Mouse (Mus musculus): Measurements from ENCODE around the gene Fndc3b. TPM values are rescaled to one million over a fixed set of nuclear protein-coding genes. Genes with fewer than 3 reads are reported as not detected.

The Fndc3b gene
- polyA plus RNA-seq, 1 experiment from 2014 or later, result 22.4 TPM

- Histone ChIP-seq H3K4me3 (no peak overlapping the region), H3K36me3 (no peaks in the 10 kb centered on the region), H3K9ac (no peak overlapping the region), H3K27me3 (no peaks in the 10 kb centered on the region), H3K27ac (no peak overlapping the region), H3K9me3 (replicated peaks) (no peaks in the 10 kb centered on the region), H3K4me2 (replicated peaks) (no peak overlapping the region), H3K4me1 (peaks cover 11% of the 10 kb centered on the region; the same call in 1 of the 2 replicates)
- no peak for ATAC-seq (ENCODE audit: low FRiP score)
- WGBS, result 93% methylated on average over 8 of the region's 8 CpGs
Observed at GRCm38 (mm10) chr3:27626301-27626700, 84.8 kb downstream of the Fndc3b start.

GRCm38 (mm10) chr3:27625592-27625985 lies 85.5 kb downstream of the Fndc3b start:
- Histone ChIP-seq H3K4me2 (replicated peaks) (no peak overlapping the region), H3K4me1 (peaks cover 8% of the 10 kb centered on the region; the same call in 1 of the 2 replicates), H3K36me3 (no peaks in the 10 kb centered on the region), H3K27me3 (no peaks in the 10 kb centered on the region), H3K9ac (no peak overlapping the region), H3K4me3 (no peak overlapping the region), H3K27ac (peak overlapping the region; percentile 55), H3K9me3 (replicated peaks) (no peaks in the 10 kb centered on the region)
- ATAC-seq (ENCODE audit: low FRiP score), result no peak
- 78% methylated on average over 8 of the region's 8 CpGs for WGBS

GRCm38 (mm10) chr3:27624974-27625591 lies 86.0 kb downstream of the Fndc3b start:
- Histone ChIP-seq H3K4me2 (replicated peaks) (no peak overlapping the region), H3K27ac (peak overlapping the region; percentile 55), H3K4me1 (peaks cover 8% of the 10 kb centered on the region; the same call in 1 of the 2 replicates), H3K36me3 (no peaks in the 10 kb centered on the region), H3K27me3 (no peaks in the 10 kb centered on the region), H3K4me3 (no peak overlapping the region), H3K9ac (no peak overlapping the region), H3K9me3 (replicated peaks) (no peaks in the 10 kb centered on the region)
- WGBS, result 82% methylated on average over 12 of the region's 12 CpGs
- ATAC-seq (ENCODE audit: low FRiP score), result no peak

- Histone ChIP-seq H3K9me3 (replicated peaks) (no peaks in the 10 kb centered on the region), H3K4me3 (no peak overlapping the region), H3K4me2 (replicated peaks) (no peak overlapping the region), H3K36me3 (no peaks in the 10 kb centered on the region), H3K9ac (no peak overlapping the region), H3K4me1 (peaks cover 10% of the 10 kb centered on the region), H3K27me3 (no peaks in the 10 kb centered on the region), H3K27ac (no peak overlapping the region)
- WGBS, result 75% methylated on average over 4 of the region's 4 CpGs
- ATAC-seq (ENCODE audit: low FRiP score), result no peak
Observed at GRCm38 (mm10) chr3:27622451-27622850, 88.7 kb downstream of the Fndc3b start.

- H3K4me1 ChIP-seq, result peaks cover 19% of the 10 kb centered on the region
- H3K36me3 ChIP-seq, result no peaks in the 10 kb centered on the region
- no peak overlapping the region for H3K9ac ChIP-seq
- H3K27me3 ChIP-seq, result no peaks in the 10 kb centered on the region
- no peak for ATAC-seq (ENCODE audit: low FRiP score)
- H3K4me2 ChIP-seq (replicated peaks), result no peak overlapping the region
- H3K27ac ChIP-seq, result no peak overlapping the region
- no peaks in the 10 kb centered on the region for H3K9me3 ChIP-seq (replicated peaks)
- WGBS, result 88% methylated on average over 4 of the region's 4 CpGs
- no peak overlapping the region for H3K4me3 ChIP-seq
Observed at GRCm38 (mm10) chr3:27621176-27621575, 89.9 kb downstream of the Fndc3b start.

GRCm38 (mm10) chr3:27617733-27618132 lies 93.4 kb downstream of the Fndc3b start:
- ATAC-seq (ENCODE audit: low FRiP score), result no peak
- Histone ChIP-seq H3K4me2 (replicated peaks) (no peak overlapping the region), H3K36me3 (no peaks in the 10 kb centered on the region), H3K9ac (no peak overlapping the region), H3K4me3 (no peak overlapping the region), H3K4me1 (peaks cover 24% of the 10 kb centered on the region), H3K27ac (no peak overlapping the region), H3K9me3 (replicated peaks) (no peaks in the 10 kb centered on the region), H3K27me3 (no peaks in the 10 kb centered on the region)
- WGBS, result 82% methylated on average over 9 of the region's 9 CpGs

GRCm38 (mm10) chr3:27617237-27617499 lies 93.9 kb downstream of the Fndc3b start:
- WGBS, result 97% methylated on average over 1 of the region's 1 CpGs
- Histone ChIP-seq H3K9me3 (replicated peaks) (no peaks in the 10 kb centered on the region), H3K4me1 (peaks cover 28% of the 10 kb centered on the region), H3K9ac (no peak overlapping the region), H3K4me2 (replicated peaks) (no peak overlapping the region), H3K27ac (no peak overlapping the region), H3K4me3 (no peak overlapping the region), H3K27me3 (no peaks in the 10 kb centered on the region), H3K36me3 (no peaks in the 10 kb centered on the region)
- no peak for ATAC-seq (ENCODE audit: low FRiP score)

GRCm38 (mm10) chr3:27616421-27617236 lies 94.5 kb downstream of the Fndc3b start:
- Histone ChIP-seq H3K27me3 (no peaks in the 10 kb centered on the region), H3K4me2 (replicated peaks) (no peak overlapping the region), H3K36me3 (no peaks in the 10 kb centered on the region), H3K9me3 (replicated peaks) (no peaks in the 10 kb centered on the region), H3K4me3 (no peak overlapping the region), H3K4me1 (peaks cover 28% of the 10 kb centered on the region), H3K27ac (no peak overlapping the region), H3K9ac (no peak overlapping the region)
- WGBS, result 71% methylated on average over 19 of the region's 19 CpGs
- ATAC-seq (ENCODE audit: low FRiP score), result no peak

- H3K4me1 ChIP-seq, result peaks cover 34% of the 10 kb centered on the region
Observed at GRCm38 (mm10) chr3:27615479-27615878, 95.6 kb downstream of the Fndc3b start.

GRCm38 (mm10) chr3:27613828-27614227 lies 97.3 kb downstream of the Fndc3b start:
- Histone ChIP-seq H3K4me2 (replicated peaks) (no peak overlapping the region), H3K9ac (no peak overlapping the region), H3K36me3 (no peaks in the 10 kb centered on the region), H3K9me3 (replicated peaks) (no peaks in the 10 kb centered on the region), H3K27me3 (no peaks in the 10 kb centered on the region), H3K27ac (no peak overlapping the region), H3K4me3 (no peak overlapping the region), H3K4me1 (peaks cover 34% of the 10 kb centered on the region)
- 90% methylated on average over 11 of the region's 11 CpGs for WGBS
- no peak for ATAC-seq (ENCODE audit: low FRiP score)

More at GRCm38 (mm10) chr3:27615479-27615878, 95.6 kb downstream of the Fndc3b start:
- no peak overlapping the region for H3K4me3 ChIP-seq
- ATAC-seq (ENCODE audit: low FRiP score), result no peak
- WGBS, result 60% methylated on average over 8 of the region's 8 CpGs
- no peaks in the 10 kb centered on the region for H3K9me3 ChIP-seq (replicated peaks)
- no peak overlapping the region for H3K27ac ChIP-seq
- no peaks in the 10 kb centered on the region for H3K36me3 ChIP-seq
- no peak overlapping the region for H3K4me2 ChIP-seq (replicated peaks)
- no peaks in the 10 kb centered on the region for H3K27me3 ChIP-seq
- H3K9ac ChIP-seq, result no peak overlapping the region

GRCm38 (mm10) chr3:27613011-27613410 lies 98.1 kb downstream of the Fndc3b start:
- H3K36me3 ChIP-seq, result no peaks in the 10 kb centered on the region
- no peak overlapping the region for H3K4me3 ChIP-seq
- no peak overlapping the region for H3K9ac ChIP-seq
- peak; percentile 29; the same call in 1 of the 2 replicates for ATAC-seq (ENCODE audit: low FRiP score)
- no peaks in the 10 kb centered on the region for H3K27me3 ChIP-seq
- no peak overlapping the region for H3K27ac ChIP-seq
- 57% methylated on average over 4 of the region's 4 CpGs for WGBS
- no peak overlapping the region for H3K4me2 ChIP-seq (replicated peaks)
- H3K4me1 ChIP-seq, result peaks cover 36% of the 10 kb centered on the region
- no peaks in the 10 kb centered on the region for H3K9me3 ChIP-seq (replicated peaks)

- no peak overlapping the region for H3K4me3 ChIP-seq
- H3K4me1 ChIP-seq, result peaks cover 41% of the 10 kb centered on the region
- H3K36me3 ChIP-seq, result no peaks in the 10 kb centered on the region
Observed at GRCm38 (mm10) chr3:27611986-27612385, 99.1 kb downstream of the Fndc3b start.

GRCm38 (mm10) chr3:27610547-27610946 lies 100.6 kb downstream of the Fndc3b start:
- Histone ChIP-seq H3K4me2 (replicated peaks) (no peak overlapping the region), H3K27me3 (no peaks in the 10 kb centered on the region), H3K9ac (no peak overlapping the region), H3K9me3 (replicated peaks) (no peaks in the 10 kb centered on the region), H3K4me3 (no peak overlapping the region), H3K4me1 (peaks cover 42% of the 10 kb centered on the region), H3K27ac (no peak overlapping the region), H3K36me3 (no peaks in the 10 kb centered on the region)
- 68% methylated on average over 4 of the region's 4 CpGs for WGBS
- ATAC-seq (ENCODE audit: low FRiP score), result no peak

More at GRCm38 (mm10) chr3:27611986-27612385, 99.1 kb downstream of the Fndc3b start:
- no peak overlapping the region for H3K9ac ChIP-seq
- WGBS, result 86% methylated on average over 5 of the region's 5 CpGs
- ATAC-seq (ENCODE audit: low FRiP score), result no peak
- no peaks in the 10 kb centered on the region for H3K9me3 ChIP-seq (replicated peaks)
- no peaks in the 10 kb centered on the region for H3K27me3 ChIP-seq
- H3K4me2 ChIP-seq (replicated peaks), result no peak overlapping the region
- H3K27ac ChIP-seq, result no peak overlapping the region

All from hindbrain, embryonic 12.5 days (tissue).